Mouse (Mus musculus): Measurements from ENCODE around the gene Slc12a1. TPM values are rescaled to one million over a fixed set of nuclear protein-coding genes. Genes with fewer than 3 reads are reported as not detected.

Slc12a1 gene
- polyA plus RNA-seq, 1 experiment, result not detected

DNA sequence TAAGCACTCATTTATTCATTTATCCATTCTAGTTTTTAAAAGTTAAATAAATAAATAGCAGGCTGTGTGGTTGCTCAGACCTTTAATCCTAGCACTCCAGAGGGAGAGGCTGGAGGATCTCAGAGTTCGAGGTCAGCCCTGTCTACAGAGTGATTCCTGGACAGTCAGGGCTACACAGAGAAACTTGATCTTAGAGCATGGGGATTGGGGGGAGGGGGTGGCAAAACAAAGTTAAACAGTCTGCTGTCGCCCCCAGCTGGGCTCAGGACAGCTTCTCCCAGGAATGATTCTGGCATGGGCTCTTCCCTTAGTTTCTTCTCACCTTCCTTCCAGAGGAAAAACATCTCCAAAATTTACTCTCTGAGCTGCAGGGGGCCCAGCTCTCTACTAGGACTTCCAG, 3.2 kb downstream of the Slc12a1 start:
- no peaks in the 10 kb centered on the region for H3K4me1 ChIP-seq (ENCODE audit: control insufficient read depth, insufficient read depth, insufficient read length, low read length)
- H3K27me3 ChIP-seq (ENCODE audit: control insufficient read depth, insufficient read depth, low read length), result no peaks in the 10 kb centered on the region
- no peak overlapping the region for H3K27ac ChIP-seq (ENCODE audit: insufficient read depth, low read depth, low read length)
- TF ChIP-seq CTCF (IDR thresholded peaks at IDR 0.05; ENCODE audit: extremely low read depth, insufficient read length, insufficient replicate concordance, low read depth, low read length) (no peak), POLR2A (IDR thresholded peaks at IDR 0.05; ENCODE audit: low read depth, low read length) (no peak)
- 24% methylated on average over 2 of the region's 2 CpGs for WGBS
- no peak overlapping the region for H3K4me3 ChIP-seq (ENCODE audit: low read depth, low read length)
- no peaks in the 10 kb centered on the region for H3K36me3 ChIP-seq (ENCODE audit: control insufficient read depth, insufficient read depth, low read length)

DNA sequence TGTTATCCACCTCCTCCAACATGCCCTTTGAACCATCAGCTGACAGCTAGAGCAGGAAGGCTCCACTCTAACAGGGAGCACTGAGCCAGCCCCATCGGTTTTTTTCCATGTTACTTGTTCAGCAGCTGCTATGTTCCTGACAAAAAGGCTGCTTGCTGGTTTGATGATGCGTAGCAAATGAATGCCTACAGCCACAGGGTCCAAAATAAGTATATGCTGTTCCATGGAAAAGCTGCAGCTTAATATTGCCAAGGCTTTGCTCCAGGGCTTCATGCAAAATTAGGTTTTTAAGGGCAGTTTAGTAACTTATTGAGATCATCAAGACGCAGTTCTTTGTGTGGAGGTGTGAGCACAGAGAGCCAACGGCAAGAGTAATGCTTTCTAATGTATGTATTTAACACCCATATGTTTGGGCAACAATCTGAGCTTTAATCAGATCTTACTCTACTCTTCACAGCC, 9.7 kb downstream of the Slc12a1 start:
- 76% methylated on average over 4 of the region's 4 CpGs for WGBS
- TF ChIP-seq CTCF (IDR thresholded peaks at IDR 0.05; ENCODE audit: extremely low read depth, insufficient read length, insufficient replicate concordance, low read depth, low read length), result no peak
- no peak for TF ChIP-seq POLR2A (IDR thresholded peaks at IDR 0.05; ENCODE audit: low read depth, low read length)
- H3K4me1 ChIP-seq (ENCODE audit: control insufficient read depth, insufficient read depth, insufficient read length, low read length), result no peaks in the 10 kb centered on the region

DNA sequence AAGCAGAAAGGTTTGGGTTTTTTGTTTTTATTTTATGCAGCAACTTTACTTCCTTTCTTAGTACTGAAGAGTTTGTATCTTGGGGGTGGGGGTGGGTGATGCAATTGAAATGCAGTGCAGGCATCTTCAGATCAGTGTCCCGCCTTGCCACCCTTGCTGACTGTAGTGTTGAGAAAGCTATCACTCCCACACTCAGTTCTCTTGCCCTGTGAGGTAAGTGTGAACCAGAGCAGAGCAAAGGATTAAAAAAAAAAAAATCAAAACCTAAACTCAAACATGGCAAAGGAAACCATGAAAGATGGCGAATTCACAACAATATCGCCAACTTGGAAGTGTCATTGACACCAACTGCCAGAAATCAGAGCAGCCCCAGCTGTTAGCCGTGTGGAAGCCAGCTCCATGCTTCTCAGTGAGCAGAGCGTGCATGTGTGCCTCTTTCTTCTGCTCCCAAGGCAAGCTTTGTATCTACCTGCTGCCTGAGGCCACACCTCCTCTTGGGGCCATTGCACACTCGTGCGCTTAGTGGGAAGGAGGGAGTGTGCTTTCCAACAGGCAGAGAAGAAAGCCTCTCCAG, 26.0 kb downstream of the Slc12a1 start:
- TF ChIP-seq POLR2A (IDR thresholded peaks at IDR 0.05; ENCODE audit: low read depth, low read length) (no peak), CTCF (IDR thresholded peaks at IDR 0.05; ENCODE audit: extremely low read depth, insufficient read length, insufficient replicate concordance, low read depth, low read length) (no peak)
- 73% methylated on average over 7 of the region's 7 CpGs for WGBS
- no peak overlapping the region for H3K27ac ChIP-seq (ENCODE audit: insufficient read depth, low read depth, low read length)
- H3K36me3 ChIP-seq (ENCODE audit: control insufficient read depth, insufficient read depth, low read length), result no peaks in the 10 kb centered on the region
- no peaks in the 10 kb centered on the region for H3K4me1 ChIP-seq (ENCODE audit: control insufficient read depth, insufficient read depth, insufficient read length, low read length)
- no peak overlapping the region for H3K4me3 ChIP-seq (ENCODE audit: low read depth, low read length)
- no peaks in the 10 kb centered on the region for H3K27me3 ChIP-seq (ENCODE audit: control insufficient read depth, insufficient read depth, low read length)

More for the DNA sequence above, 9.7 kb downstream of the Slc12a1 start:
- Histone ChIP-seq H3K27me3 (ENCODE audit: control insufficient read depth, insufficient read depth, low read length) (no peaks in the 10 kb centered on the region), H3K4me3 (ENCODE audit: low read depth, low read length) (no peak overlapping the region), H3K27ac (ENCODE audit: insufficient read depth, low read depth, low read length) (no peak overlapping the region), H3K36me3 (ENCODE audit: control insufficient read depth, insufficient read depth, low read length) (no peaks in the 10 kb centered on the region)

DNA sequence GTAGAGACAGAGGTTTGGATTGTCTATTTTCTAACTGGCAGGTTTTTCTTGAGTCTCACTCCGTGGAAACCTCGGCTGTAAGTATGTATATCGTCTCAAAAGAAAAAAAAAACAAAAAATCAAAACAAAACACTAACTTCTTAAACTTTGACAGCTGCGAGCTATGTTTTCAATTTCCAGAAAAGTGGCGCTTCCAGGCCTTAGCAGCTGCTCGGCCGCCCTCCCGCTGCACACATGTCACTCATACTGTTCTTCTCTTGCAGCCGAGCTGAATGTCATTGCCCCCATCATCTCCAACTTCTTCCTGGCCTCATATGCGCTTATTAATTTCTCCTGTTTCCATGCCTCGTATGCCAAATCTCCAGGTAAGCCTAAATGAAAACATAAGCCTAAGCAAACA, 35.6 kb downstream of the Slc12a1 start:
- H3K4me1 ChIP-seq (ENCODE audit: control insufficient read depth, insufficient read depth, insufficient read length, low read length), result no peaks in the 10 kb centered on the region
- H3K4me3 ChIP-seq (ENCODE audit: low read depth, low read length), result no peak overlapping the region
- no peak overlapping the region for H3K27ac ChIP-seq (ENCODE audit: insufficient read depth, low read depth, low read length)
- H3K27me3 ChIP-seq (ENCODE audit: control insufficient read depth, insufficient read depth, low read length), result no peaks in the 10 kb centered on the region
- H3K36me3 ChIP-seq (ENCODE audit: control insufficient read depth, insufficient read depth, low read length), result no peaks in the 10 kb centered on the region
- 84% methylated on average over 11 of the region's 11 CpGs for WGBS
- TF ChIP-seq POLR2A (IDR thresholded peaks at IDR 0.05; ENCODE audit: low read depth, low read length), result no peak
- TF ChIP-seq CTCF (IDR thresholded peaks at IDR 0.05; ENCODE audit: extremely low read depth, insufficient read length, insufficient replicate concordance, low read depth, low read length), result no peak

GRCm38 (mm10) chr2:125189197-125189596, 36.9 kb downstream of the Slc12a1 start:
- TF ChIP-seq CTCF (IDR thresholded peaks at IDR 0.05; ENCODE audit: extremely low read depth, insufficient read length, insufficient replicate concordance, low read depth, low read length) (peak; percentile 86; the same call in 1 of the 2 replicates), POLR2A (IDR thresholded peaks at IDR 0.05; ENCODE audit: low read depth, low read length) (no peak)
- Histone ChIP-seq H3K27me3 (ENCODE audit: control insufficient read depth, insufficient read depth, low read length) (no peaks in the 10 kb centered on the region), H3K27ac (ENCODE audit: insufficient read depth, low read depth, low read length) (no peak overlapping the region), H3K4me1 (ENCODE audit: control insufficient read depth, insufficient read depth, insufficient read length, low read length) (no peaks in the 10 kb centered on the region), H3K36me3 (ENCODE audit: control insufficient read depth, insufficient read depth, low read length) (no peaks in the 10 kb centered on the region), H3K4me3 (ENCODE audit: low read depth, low read length) (no peak overlapping the region)
- WGBS, result 1% methylated on average over 2 of the region's 2 CpGs

DNA sequence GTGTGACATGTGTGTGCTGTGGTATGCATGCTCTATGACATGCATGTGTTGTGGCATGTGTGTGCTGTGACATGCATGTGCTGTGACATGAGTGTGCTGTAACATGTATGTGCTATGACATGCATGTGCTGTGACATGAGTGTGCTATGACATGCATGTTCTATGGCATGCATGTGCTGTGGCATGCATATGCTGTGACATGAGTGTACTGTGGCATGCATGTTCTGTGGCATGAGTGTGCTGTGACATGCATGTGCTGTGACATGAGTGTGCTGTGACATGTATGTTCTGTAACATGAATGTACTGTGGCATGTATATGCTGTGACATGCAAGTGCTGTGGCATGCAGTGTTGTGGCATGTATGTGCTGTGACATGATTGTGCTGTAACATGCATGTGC, 40.6 kb downstream of the Slc12a1 start:
- no peaks in the 10 kb centered on the region for H3K36me3 ChIP-seq (ENCODE audit: control insufficient read depth, insufficient read depth, low read length)
- H3K4me1 ChIP-seq (ENCODE audit: control insufficient read depth, insufficient read depth, insufficient read length, low read length), result no peaks in the 10 kb centered on the region
- TF ChIP-seq POLR2A (IDR thresholded peaks at IDR 0.05; ENCODE audit: low read depth, low read length) (no peak), CTCF (IDR thresholded peaks at IDR 0.05; ENCODE audit: extremely low read depth, insufficient read length, insufficient replicate concordance, low read depth, low read length) (no peak)
- no peak overlapping the region for H3K4me3 ChIP-seq (ENCODE audit: low read depth, low read length)
- H3K27me3 ChIP-seq (ENCODE audit: control insufficient read depth, insufficient read depth, low read length), result no peaks in the 10 kb centered on the region
- no peak overlapping the region for H3K27ac ChIP-seq (ENCODE audit: insufficient read depth, low read depth, low read length)

DNA sequence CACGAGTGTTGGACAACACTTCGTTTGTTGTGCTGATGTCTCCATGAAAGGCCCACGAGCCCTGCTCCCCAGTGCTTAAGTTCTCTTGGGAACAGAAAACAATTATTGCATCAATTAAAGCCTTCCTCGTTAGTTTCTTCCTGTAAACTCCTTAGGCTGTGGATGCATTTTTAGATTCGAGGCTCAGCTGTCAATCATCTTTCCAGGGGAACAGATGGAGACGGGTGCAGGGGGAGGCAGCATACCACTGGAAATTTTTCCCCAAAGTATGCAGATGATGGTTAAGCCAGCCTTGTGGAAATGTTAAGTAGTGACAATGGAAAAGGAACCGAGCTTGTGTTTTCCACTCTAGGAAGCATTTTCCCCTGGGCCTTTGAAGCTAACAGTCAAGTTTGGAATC, 44.5 kb downstream of the Slc12a1 start:
- Histone ChIP-seq H3K27me3 (ENCODE audit: control insufficient read depth, insufficient read depth, low read length) (no peaks in the 10 kb centered on the region), H3K4me1 (ENCODE audit: control insufficient read depth, insufficient read depth, insufficient read length, low read length) (no peaks in the 10 kb centered on the region), H3K27ac (ENCODE audit: insufficient read depth, low read depth, low read length) (no peak overlapping the region), H3K36me3 (ENCODE audit: control insufficient read depth, insufficient read depth, low read length) (no peaks in the 10 kb centered on the region), H3K4me3 (ENCODE audit: low read depth, low read length) (no peak overlapping the region)
- WGBS, result 74% methylated on average over 7 of the region's 7 CpGs
- TF ChIP-seq POLR2A (IDR thresholded peaks at IDR 0.05; ENCODE audit: low read depth, low read length) (no peak), CTCF (IDR thresholded peaks at IDR 0.05; ENCODE audit: extremely low read depth, insufficient read length, insufficient replicate concordance, low read depth, low read length) (no peak)

All from small intestine, adult 2 months (tissue).